Mouse (Mus musculus) megakaryocyte, embryonic 14.5 days (primary cell): ENCODE measurements around the gene St3gal3. TPM values are rescaled to one million over a fixed set of nuclear protein-coding genes. Genes with fewer than 3 reads are reported as not detected.

Source experiments
- H3K27me3 ChIP-seq: replicated peaks from 2 replicates; pipeline ENCODE3; 2012; ENCODE audit warnings: inconsistent platforms
- H3K36me3 ChIP-seq: replicated peaks from 2 replicates; pipeline ENCODE3; 2012; ENCODE audit warnings: low read length, inconsistent platforms, mixed read lengths
- H3K4me1 ChIP-seq: 2 replicates; pipeline ENCODE4 v1.6.1; 2012; ENCODE audit warnings: inconsistent platforms
- H3K4me3 ChIP-seq: replicated peaks from 2 replicates; pipeline ENCODE3; 2012; ENCODE audit warnings: moderate library complexity, mild to moderate bottlenecking, inconsistent platforms
- H3K9me3 ChIP-seq: 2 replicates; pipeline ENCODE4 v1.6.1; 2012; ENCODE audit warnings: inconsistent platforms
- FLI1 ChIP-seq: IDR thresholded peaks from 2 replicates; pipeline ENCODE4 v1.6.1; 2012; ENCODE audit warnings: low read length, inconsistent platforms, mixed read lengths
- GATA1 ChIP-seq: IDR thresholded peaks from 3 replicates; pipeline ENCODE4 v1.6.1; 2012; ENCODE audit warnings: mixed read lengths, low read length, inconsistent platforms, borderline replicate concordance
- polyA plus RNA-seq: library from polyadenylated mRNA; stranded (reverse); fragments of >175 nt; gene quantifications from 2 replicates; pipeline ENCODE4 v1.2.3, GENCODE M21; 2012; ENCODE audit warnings: low replicate concordance; ENCODE audit not compliant: insufficient read depth

St3gal3 gene
- polyA plus RNA-seq, 1 experiment: 17.4 TPM

DNA sequence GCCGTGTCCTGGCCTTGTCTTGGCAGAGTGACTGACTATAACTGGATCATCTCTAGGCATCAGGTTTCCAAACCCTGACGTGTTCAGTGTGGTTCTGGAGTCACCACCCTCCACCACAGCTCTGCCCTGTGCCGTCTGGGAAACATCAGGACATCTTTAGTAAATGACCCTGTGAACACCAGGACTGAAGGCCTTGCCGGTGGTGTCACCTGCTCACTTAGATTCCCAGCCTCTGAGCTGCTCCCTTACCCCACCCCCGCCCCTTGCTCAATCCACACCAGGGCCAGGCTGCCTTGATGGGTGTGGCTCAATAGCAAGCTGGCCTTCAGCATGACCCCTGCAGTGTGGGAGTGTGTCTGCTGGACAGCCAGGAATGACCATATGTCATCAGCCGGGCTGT, 119.1 kb downstream of the St3gal3 start:
- no peaks in the 10 kb centered on the region for H3K9me3 ChIP-seq
- no peaks in the 10 kb centered on the region for H3K4me1 ChIP-seq
- H3K4me3 ChIP-seq: no peak overlapping the region
- H3K36me3 ChIP-seq: peaks cover 9% of the 10 kb centered on the region
- no peaks in the 10 kb centered on the region for H3K27me3 ChIP-seq
- TF ChIP-seq FLI1 (no peak), GATA1 (no peak)

DNA sequence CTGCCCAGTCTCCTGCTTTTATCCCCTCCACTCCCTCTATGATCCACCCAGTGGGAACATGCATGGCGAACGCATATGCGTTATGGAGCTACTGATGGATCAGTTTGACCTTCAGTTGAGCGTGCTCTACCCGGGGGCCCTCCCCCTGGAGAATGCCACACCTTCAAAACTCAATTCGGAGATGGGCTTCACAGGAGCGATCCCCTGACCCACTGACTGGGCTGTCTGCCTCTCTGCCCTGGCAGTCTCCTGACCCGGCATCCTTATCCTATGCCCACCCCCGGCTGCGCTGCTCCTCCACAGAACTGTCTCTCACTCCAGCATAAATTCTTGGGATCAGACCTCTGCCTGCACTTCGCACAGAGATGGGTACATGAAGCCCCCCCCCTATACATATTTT, 119.6 kb downstream of the St3gal3 start:
- TF ChIP-seq FLI1 (no peak), GATA1 (no peak)
- Histone ChIP-seq H3K9me3 (no peaks in the 10 kb centered on the region), H3K4me1 (no peaks in the 10 kb centered on the region), H3K4me3 (no peak overlapping the region), H3K27me3 (no peaks in the 10 kb centered on the region), H3K36me3 (peaks cover 9% of the 10 kb centered on the region)

DNA sequence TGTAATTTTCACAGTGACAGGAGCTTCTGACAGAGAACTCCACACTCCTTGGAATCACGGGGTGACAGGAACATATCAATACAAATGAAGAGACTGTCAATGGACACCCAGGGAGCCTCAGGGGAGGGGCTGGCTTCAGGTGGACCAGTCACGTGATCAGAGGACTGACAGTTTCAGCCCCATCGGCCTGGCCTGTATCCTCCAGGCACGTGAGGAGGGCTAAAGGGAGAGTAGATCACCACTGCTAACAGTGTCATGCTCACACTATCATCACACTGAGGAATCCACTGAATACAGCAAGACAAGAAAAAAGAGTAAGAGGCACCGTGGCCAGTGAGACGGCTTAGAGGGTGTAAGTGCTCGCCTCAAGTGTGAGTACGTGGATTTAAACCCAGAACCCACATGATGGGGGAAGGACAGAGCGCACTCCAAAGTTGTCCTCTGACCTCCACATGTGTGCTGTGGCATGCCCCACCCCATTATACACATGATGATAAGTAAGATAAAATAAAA, 124.0 kb downstream of the St3gal3 start:
- Histone ChIP-seq H3K36me3 (peaks cover 9% of the 10 kb centered on the region), H3K4me3 (no peak overlapping the region), H3K9me3 (no peaks in the 10 kb centered on the region), H3K27me3 (no peaks in the 10 kb centered on the region), H3K4me1 (peaks cover 5% of the 10 kb centered on the region; the same call in 1 of the 2 replicates)
- TF ChIP-seq GATA1 (no peak), FLI1 (no peak)

DNA sequence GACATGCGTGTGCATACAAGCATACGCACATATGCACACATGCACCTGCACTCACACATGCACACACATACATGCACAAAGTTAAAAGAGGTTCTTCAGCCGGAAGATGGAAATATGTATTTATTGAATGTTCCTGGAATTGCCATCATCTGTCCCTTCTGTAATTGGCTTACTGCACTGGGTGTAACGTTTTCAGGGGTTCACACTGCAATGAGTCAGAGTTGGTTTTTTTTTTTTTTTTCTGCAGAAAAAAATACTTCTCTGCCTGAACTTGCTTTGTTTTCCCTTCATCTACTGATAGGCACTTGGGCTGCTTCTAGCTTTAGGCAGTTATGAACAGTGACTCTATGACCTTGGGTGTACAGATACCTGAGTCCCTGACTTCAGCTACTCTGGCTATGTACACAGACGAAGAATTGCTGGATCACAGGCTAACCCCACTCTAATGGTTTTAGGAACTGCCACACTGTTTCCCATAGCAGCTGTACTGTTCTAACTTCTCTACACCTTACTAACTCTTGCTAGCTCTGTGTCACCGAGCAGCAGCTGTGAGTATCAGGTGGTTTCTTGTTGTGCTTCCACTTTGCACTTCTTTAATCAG, 126.2 kb downstream of the St3gal3 start:
- Histone ChIP-seq H3K9me3 (no peaks in the 10 kb centered on the region), H3K4me1 (peaks cover 5% of the 10 kb centered on the region; the same call in 1 of the 2 replicates), H3K27me3 (no peaks in the 10 kb centered on the region), H3K36me3 (peaks cover 4% of the 10 kb centered on the region), H3K4me3 (no peak overlapping the region)
- TF ChIP-seq GATA1: no peak
- no peak for TF ChIP-seq FLI1

DNA sequence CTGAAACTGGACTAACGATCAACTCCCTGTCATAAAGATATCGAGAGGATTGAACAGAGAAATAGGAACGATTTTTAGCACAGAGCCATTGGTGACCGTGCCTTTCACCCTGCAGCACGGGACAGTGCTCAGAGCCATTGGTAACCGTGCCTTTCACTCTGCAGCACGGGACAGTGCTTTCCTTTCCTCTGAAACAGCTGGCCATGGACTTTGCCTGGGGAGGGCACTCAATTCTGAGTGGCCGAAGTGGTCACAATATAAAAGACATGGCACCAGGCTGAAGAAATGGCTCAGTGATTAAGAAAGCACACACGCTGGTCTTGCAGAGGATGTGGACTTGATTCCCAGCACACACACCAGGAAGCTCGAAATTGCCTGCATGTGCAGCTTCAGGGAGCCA, 133.4 kb downstream of the St3gal3 start:
- TF ChIP-seq GATA1 (no peak), FLI1 (no peak)
- Histone ChIP-seq H3K9me3 (no peaks in the 10 kb centered on the region), H3K4me1 (peaks cover 39% of the 10 kb centered on the region), H3K4me3 (no peak overlapping the region), H3K36me3 (no peaks in the 10 kb centered on the region), H3K27me3 (peaks cover 10% of the 10 kb centered on the region)

DNA sequence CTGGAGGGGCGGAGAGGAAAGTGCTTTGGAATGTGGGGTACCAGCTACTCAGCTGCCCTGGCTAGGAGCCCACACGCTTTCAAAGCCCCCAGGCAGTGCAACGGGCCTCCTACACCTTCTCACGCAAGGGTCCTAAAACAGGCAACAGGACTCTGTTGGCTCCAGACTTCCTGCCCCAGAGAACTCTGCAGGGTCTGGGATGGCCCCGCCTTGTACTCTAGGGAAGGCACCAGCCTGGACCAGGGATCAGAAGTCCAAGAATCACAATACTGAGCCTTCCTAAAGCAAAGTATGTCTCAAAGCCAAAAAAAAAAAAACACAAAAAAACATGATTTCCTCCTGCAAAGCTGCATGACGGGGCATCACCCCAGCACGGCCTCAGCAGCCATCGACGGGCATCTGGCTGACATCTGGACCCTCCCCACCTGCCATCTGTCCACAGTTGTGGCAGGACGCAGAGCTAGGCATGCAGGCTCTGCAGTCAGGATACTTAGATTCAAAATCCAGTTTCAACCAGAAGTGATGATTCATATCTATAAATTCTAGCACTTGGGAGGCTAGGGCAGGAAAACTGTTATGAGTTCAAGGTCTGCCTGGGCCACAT, 134.0 kb downstream of the St3gal3 start:
- TF ChIP-seq FLI1 (no peak), GATA1 (no peak)
- Histone ChIP-seq H3K36me3 (no peaks in the 10 kb centered on the region), H3K4me1 (peaks cover 39% of the 10 kb centered on the region), H3K27me3 (peaks cover 13% of the 10 kb centered on the region), H3K9me3 (no peaks in the 10 kb centered on the region), H3K4me3 (no peak overlapping the region)

DNA sequence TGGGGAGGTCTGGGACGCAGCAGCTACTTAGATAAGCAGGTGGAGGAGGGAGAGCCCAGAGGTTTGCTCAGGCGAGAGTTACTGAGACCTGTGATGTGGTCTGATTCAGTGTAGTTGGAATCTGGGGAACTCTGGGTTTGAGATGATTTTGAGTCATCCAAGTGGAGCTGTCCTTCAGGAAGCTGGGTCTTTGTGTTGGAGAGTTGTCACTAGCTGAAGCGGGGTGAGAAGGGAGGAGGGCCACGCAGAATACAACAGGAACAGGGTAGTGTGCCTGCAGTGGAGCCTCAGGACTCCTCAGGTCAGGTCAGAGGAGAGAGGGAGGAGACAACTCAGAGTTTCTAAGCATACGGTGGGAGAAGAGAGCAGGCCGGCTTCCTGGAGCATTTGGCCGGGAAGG, 134.8 kb downstream of the St3gal3 start:
- Histone ChIP-seq H3K4me1 (peaks cover 40% of the 10 kb centered on the region), H3K4me3 (no peak overlapping the region), H3K36me3 (no peaks in the 10 kb centered on the region), H3K27me3 (peaks cover 17% of the 10 kb centered on the region), H3K9me3 (no peaks in the 10 kb centered on the region)
- TF ChIP-seq GATA1: no peak
- TF ChIP-seq FLI1: no peak

DNA sequence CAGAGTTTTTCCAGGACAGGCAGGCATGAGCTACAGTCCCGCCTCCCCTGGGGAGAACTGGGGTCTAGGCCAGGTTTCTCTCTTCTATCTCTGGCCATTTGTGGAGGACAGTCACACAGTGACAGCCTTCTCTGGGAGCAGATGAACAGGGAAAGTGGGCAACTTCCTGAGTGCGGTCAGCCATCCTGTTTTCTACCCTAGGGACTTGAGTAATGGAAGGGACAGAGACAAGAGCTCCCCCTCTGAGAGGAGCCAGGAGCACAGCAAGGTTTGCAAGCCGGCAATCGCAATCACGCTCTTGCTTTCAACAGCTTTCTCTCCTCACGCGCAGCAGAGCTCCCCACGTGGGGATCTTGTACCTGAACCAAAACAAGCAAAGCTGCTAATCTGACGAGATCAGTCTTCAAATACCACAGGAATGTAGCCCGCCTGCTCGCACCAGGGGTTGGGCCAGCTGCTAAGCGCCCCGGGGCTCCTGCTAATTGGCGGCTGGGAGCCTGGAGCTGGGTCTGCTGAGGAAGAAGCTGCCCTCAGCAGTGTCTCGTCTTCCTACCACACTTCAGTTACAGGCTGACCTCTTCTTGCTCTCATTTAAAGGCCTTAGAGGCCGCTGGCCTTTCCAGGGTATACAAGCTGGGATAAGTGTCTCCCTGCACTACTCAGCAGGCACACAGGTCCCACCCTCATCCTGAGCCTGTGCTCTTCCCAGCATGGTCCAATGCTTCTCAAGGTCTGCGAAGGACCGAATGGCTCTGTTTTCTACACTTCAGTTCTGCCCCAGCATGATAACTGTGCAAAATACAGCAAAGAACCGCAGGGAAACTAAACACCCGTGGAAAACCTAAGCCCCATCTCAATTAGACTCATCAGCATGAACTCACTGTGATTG, 137.1 kb downstream of the St3gal3 start:
- Histone ChIP-seq H3K9me3 (no peaks in the 10 kb centered on the region), H3K36me3 (no peaks in the 10 kb centered on the region), H3K4me1 (peaks cover 42% of the 10 kb centered on the region), H3K27me3 (peaks cover 23% of the 10 kb centered on the region), H3K4me3 (no peak overlapping the region)
- no peak for TF ChIP-seq FLI1
- no peak for TF ChIP-seq GATA1

DNA sequence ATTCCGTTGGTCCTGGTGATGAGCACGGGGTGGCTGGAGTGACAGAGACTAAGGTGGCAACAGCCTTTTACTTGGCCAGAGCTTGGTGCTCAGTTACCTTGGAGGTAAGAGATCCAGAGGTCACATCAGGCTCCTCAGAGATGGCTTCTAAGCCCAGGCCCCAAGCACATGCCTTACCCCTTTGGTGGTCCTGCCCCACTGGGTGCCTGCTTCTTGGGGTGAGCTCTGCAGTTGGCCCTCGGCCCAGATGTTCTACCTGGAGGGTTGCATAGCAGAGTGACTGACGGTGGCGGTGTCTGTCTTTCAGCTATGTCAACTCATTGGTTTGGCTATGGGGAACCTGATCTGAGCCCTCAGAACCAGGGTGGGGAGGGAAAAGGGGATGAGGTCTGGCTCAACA, 138.0 kb downstream of the St3gal3 start:
- TF ChIP-seq FLI1 (no peak), GATA1 (no peak)
- Histone ChIP-seq H3K4me1 (peaks cover 42% of the 10 kb centered on the region), H3K4me3 (no peak overlapping the region), H3K9me3 (no peaks in the 10 kb centered on the region), H3K36me3 (no peaks in the 10 kb centered on the region), H3K27me3 (peaks cover 23% of the 10 kb centered on the region)
